Comparison of ENCODE assay signal across 8 mouse cellular contexts in genomic region chr4:99929149-99929612, GRCm38 (mm10). TPM values are rescaled to one million over a fixed set of nuclear protein-coding genes. Genes with fewer than 3 reads are reported as not detected.
A peak's percentile ranks its signal among the peaks of the same experiment; 100 is the strongest.
DNase-seq lines count a peak whose midpoint lies in the region; ATAC-seq lines count a peak whose summit lies in the region.

Gene Pgm1, plus strand, starts transcription at chr4:99929414.

- ATAC-seq in common myeloid progenitor, adult 5-6 weeks (replicated peaks; ENCODE audit: low read depth, poor library complexity, severe bottlenecking): peak; percentile 70
- peak; percentile 85 for ATAC-seq in intestine, embryonic 14.5 days (replicated peaks; ENCODE audit: low FRiP score, low TSS enrichment, low read depth)
- peak; percentile 86 for ATAC-seq in megakaryocyte, adult 5-6 weeks (ENCODE audit: poor library complexity, severe bottlenecking)

- H3K4me3 ChIP-seq in intestine, embryonic 14.5 days (ENCODE audit: low read depth, low read length): peak within 1 kb of the TSS; percentile 68

- WGBS in intestine, embryonic 14.5 days: 3% methylated on average over 23 of the region's 23 CpGs

- peak within 1 kb of the TSS; percentile 89 for H3K4me2 ChIP-seq in intestine, embryonic 14.5 days (ENCODE audit: low read length)

- DNase-seq in embryo, embryonic 10 days (ENCODE audit: low spot score): peak; percentile 91
- no peak for DNase-seq in embryo, embryonic 9.5 days (ENCODE audit: extremely low spot score)
- DNase-seq in gastrocnemius, postnatal 4 days (ENCODE audit: low spot score in 2 of 2): peak; percentile 69 to 82
- DNase-seq in intestine, embryonic 14.5 days (ENCODE audit: low spot score): no peak
- DNase-seq in left cerebral cortex, adult 9 months (ENCODE audit: low spot score in 2 of 2): peak; percentile 47 to 82
- DNase-seq in spleen, adult 18-20 months: peak; percentile 77 to 85

- no peaks in the 10 kb centered on the region for H3K27me3 ChIP-seq in intestine, embryonic 14.5 days (replicated peaks; ENCODE audit: control insufficient read depth, insufficient read depth, low read length)

- peak within 1 kb of the TSS; percentile 74 for H3K9ac ChIP-seq in intestine, embryonic 14.5 days (ENCODE audit: low read length)

- H3K27ac ChIP-seq in intestine, embryonic 14.5 days (ENCODE audit: low read depth): peak within 1 kb of the TSS; percentile 94

- no peaks in the 10 kb centered on the region; the same call in 1 of the 2 replicates for H3K4me1 ChIP-seq in intestine, embryonic 14.5 days (replicated peaks; ENCODE audit: control insufficient read depth, insufficient read depth, low read length)

- no peaks in the 10 kb centered on the region for H3K36me3 ChIP-seq in intestine, embryonic 14.5 days (ENCODE audit: control insufficient read depth, insufficient read depth, low read length)

- no peaks in the 10 kb centered on the region for H3K9me3 ChIP-seq in intestine, embryonic 14.5 days (ENCODE audit: control insufficient read depth, low read length)

RNA-seq across cellular contexts. Expression of gene Pgm1, which starts in this region (rescaled TPM):
- 23.4 and 25.9 TPM in 2 replicates for total RNA-seq in common myeloid progenitor, adult 5-6 weeks (2017)
- 100 to 1,000 TPM; 498 to 511 TPM for total RNA-seq in gastrocnemius, postnatal 4 days (2021)
- 142 and 150 TPM in 2 replicates for polyA plus RNA-seq in intestine, embryonic 14.5 days (2014; fragmentation: Nextera tagmentation; extraction: Ambion mirVana)
- total RNA-seq in megakaryocyte, adult 5-6 weeks (2015): 7.4 and 7.6 TPM in 2 replicates
- 11.6 and 12.8 TPM in 2 replicates for total RNA-seq in megakaryocyte, adult 5-6 weeks (2017)

Comparison
In these comparisons a context has a peak if more than half of its experiments do, and no peak if none do; other contexts are left out.
1. RNA of gene Pgm1 (total RNA-seq): 498 to 511 TPM in gastrocnemius, postnatal 4 days; 23.4 to 25.9 TPM in common myeloid progenitor, adult 5-6 weeks and 7.4 to 12.8 TPM in megakaryocyte, adult 5-6 weeks; every median in the first group is over 10 times any median in the second.
2. DNase-seq: peak in embryo, embryonic 10 days (single experiment), gastrocnemius, postnatal 4 days (2 of 2), left cerebral cortex, adult 9 months (2 of 2) and spleen, adult 18-20 months (2 of 2); none in embryo, embryonic 9.5 days (single experiment) and intestine, embryonic 14.5 days (single experiment).
3. Peak in every context shown above with its lines, with median percentiles within 50 percentile points of each other: ATAC-seq.